Mouse (Mus musculus) embryo, embryonic 11.5 days (tissue): ENCODE data around the gene Pdia5.

Experiments used
- DNase-seq: peaks from one replicate; pipeline ENCODE4 v3.0.0-alpha.2; 2012; ENCODE audit warnings: low read depth, low spot score

Gene Pdia5

DNA sequence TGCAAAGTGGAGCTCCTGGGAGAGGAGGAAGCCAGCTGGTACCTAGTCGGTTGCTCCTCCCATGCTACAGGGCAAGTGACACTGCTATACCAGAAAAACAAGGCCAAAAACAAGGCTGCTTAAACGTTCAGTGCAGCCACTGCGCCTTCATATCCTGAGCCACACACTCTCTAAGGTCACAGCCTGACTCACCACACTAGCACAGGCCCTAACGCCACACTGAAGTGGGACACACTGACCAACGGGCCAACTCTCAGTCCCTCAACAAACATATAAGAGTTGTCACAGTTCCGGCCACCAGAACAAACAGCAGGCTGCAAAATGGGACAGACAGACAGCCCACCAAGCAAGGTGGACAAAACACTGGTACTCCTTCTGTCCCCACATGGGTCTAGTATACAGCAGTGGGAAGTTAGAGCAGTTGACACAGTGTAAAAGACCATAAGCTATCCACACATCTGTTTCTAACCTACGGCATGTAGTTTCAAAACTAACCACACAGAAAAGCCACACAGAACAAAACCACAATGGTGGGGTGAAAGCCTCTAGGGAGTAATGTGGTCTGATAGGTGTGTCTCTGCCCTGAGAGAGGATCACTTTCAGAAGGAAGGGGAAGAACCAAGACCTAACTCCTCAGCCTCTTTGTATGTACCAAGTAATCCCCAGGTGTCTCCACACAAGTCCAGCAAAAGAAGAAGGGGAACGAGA lies 6.0 kb downstream of the Pdia5 start:
- DNase-seq: no peak

DNA sequence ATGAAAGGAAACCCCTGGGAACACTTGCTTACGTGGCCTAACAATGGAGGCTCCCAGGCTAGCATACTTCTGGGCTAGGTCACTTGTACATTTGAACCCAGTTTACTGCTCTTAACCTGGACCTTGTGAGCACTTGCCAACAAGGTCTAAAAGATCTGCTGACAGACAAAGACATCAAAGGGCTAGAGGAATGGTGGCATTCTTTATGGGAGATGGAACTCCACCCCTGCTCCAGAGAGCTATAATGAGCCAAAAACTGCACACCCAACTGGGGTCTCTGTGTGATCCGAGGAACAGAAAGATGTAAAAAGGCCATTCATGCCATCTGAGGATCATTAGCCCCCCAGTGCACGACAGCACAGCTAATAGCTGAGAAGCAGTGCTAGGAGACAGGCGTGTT lies 6.6 kb downstream of the Pdia5 start:
- DNase-seq: no peak

DNA sequence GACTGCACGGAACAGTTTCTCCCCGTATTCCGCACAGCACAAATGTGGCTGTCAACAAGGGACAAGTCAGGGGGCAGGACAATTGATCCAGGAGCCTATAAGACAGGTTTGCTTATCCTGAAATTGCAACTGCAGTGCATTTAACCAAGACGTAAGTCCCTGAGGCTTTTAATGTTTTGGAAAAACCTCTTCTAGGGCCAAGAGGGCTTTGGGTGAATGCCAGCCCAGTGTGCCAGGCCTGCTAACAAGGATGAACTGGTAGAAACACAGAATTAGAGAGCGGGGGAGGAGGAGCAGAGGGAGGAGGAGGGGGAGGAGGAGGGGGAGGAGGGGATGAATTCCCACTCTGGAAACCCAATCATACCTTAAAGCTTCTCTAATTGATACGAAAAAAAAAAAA lies 11.4 kb downstream of the Pdia5 start:
- no peak for DNase-seq

DNA sequence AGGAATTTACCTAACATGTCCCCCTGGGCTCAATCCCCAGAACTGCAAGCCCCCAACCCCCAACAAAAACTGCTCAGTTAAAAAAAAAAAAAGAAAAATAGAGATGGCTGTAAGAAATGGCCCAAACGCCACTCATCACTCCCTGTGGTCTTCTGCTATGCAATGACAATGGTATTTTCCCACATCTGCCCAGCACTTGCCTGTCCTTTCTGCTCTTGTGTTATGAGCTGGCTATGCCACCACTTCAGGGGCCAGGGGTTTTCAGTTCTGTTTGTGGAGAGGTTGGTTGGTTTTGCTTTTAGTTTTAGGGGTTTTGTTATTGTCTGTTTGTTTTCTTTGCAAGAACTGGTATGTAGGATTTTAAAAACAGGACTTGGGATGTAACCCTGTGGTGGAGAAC lies 13.4 kb downstream of the Pdia5 start:
- no peak for DNase-seq

DNA sequence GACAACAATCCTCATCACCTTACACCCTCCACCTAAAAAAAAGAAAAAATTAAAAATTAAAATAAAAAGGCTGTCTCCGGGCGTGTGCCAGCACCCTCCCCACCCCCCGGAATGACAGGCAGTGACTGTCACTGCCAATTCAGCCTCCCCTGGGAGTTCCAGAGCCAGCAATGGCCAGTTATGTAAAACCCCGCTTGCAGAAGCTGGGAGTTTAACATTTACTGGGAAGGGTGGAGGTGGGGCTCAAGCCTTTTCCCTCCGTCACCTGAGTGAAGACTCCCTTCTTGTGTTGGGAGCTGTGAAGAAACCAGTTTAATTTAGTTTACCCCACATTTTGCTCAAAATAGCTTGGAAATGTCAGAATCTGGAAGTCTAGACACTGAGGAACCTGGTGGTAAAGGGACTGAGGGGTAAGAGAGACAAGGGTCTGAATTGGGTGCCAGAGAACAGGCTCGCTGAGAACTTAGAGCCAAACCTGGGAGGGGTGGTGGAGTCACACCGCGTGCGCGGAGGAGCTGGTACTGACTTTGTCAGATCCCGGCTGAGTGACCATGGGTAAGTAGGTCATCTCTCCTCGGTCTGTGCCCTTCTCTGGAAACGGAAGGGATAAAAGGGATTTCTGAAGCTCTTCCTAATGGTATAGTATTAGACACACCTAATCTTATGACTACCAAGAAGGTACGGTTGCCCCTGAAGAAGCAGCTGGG lies 18.0 kb downstream of the Pdia5 start:
- DNase-seq: no peak

DNA sequence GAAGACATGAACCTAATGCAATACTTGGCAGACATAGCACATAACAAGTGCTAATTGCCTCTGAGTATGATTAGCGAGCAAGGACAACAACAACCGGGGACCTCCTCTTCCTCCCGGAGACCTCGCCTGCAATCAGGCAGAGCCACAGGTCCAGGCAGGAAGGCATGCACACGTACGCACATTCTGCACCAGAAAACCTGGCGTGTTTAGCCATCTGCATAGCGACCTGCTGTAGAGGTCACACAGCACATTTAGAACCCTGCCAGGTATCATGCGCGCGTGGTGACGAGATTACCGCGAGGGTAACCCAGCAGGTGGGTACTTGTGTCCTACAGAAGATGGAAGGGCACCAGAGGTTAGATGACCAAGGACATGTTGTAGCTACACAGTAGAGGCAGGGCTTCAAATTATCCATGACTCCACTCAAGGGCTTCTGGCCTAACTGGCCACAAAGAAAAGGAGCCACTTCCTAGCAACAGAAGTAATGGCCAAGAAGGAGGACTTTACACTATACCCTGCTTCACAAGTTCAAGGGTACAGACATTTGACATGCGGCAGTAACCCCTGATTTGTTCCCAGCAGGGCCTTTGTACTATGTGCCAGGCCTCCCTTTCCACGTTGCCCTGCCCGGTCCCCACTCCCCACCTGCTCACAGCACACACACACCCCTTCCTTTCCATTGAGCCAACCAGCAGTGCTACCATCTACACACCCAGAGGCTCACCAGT lies 18.7 kb downstream of the Pdia5 start:
- DNase-seq: no peak

DNA sequence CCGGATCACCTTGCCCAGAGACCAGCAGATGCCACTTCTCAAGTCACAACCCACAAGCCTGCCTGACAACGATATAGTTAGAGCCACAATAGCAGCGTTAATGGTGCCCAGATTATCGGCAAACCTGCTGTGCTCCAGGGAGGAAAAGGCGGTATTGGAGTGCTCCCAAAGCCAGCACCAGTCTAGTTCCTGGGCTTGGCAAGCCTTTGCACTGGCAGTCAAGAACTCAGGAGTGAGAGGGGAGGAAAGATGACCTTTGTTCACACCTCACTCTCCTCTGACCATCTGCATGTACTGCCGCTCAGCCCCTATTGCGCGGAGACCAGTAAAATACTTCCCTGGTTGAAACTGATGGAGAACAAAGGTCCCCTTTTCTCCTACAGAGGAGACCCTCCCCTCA lies 19.7 kb downstream of the Pdia5 start:
- no peak for DNase-seq

DNA sequence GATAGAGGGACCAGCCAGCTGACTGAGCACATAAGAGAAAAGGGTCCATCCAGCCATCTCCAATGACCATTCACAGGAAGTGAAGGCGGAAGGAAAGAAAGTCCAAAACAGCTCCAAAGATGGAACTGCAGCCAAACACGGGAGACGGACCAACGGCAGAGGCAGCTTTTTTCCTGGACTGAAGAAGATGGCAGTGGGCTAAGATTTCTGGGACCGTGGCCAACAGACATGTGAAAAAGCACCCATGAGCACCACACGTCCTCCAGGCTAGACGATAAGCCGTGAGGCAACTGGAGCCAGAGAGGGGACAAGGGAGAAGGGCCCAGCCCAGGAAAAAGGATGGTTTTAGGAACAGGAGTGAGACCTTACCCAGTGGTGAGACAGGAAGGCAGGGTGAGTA lies 20.6 kb downstream of the Pdia5 start:
- no peak for DNase-seq

DNA sequence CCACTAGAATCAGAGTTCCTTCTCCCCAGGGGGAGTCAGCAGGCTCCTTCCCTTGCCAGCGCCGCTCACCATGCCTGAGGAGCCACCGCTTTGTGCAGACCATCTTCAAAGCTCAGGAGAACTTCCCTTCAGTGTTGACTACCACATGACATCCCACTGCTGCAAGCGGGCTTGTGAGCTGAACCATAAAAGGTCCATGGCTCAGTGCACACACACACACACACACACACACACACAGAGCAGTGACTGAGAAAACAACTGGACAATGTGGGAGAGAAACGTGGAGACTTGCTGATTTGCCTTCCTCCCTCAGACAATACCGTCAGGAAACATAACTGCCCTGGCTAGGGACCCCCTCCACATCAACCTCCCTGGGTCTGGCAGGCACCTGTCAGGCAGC lies 21.7 kb downstream of the Pdia5 start:
- DNase-seq: no peak

DNA sequence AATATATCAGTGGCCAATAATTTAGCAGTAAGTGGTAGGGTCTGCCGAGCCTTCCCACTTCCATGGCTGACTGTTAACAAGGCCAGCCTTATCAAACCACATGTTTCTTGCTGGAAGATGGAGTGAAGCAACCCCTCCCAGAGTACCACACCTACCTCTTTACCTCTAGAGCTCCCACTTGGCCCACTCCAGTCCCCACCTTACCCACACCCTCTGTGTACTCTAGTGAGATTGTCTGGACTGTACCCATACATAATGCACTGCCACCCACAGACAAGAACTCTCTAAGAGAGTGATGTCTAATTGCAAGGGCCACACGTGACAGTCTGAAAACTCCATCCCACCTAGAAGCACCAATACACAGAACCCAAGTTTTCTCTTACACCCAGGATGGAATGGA lies 23.6 kb downstream of the Pdia5 start:
- no peak for DNase-seq

DNA sequence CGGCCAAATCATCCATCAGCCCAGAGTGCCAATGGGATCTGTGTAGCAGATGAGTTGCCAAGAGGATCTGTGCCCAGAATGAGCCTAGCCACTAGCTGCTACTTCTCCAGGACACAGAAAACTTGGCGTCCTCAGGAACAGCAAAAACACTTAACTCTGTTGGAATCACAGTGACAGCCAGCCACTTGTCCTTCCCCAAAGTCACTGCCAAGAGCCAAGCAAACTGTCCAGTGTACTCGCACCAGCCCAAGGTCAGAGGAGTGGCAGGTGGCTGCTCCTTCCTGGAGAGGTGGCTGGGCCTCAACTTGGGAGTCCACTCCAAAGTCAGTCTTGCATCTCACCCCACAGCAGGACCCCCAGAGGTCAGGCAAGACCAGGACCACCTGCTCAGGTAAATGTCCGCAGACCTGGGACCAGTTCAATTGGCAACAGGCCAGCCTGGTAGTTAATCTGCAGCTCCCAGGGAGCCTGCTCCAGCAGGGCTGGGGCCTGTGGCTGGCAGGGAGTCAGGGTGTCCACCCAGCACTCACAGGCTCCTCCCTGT lies 24.8 kb downstream of the Pdia5 start:
- no peak for DNase-seq

DNA sequence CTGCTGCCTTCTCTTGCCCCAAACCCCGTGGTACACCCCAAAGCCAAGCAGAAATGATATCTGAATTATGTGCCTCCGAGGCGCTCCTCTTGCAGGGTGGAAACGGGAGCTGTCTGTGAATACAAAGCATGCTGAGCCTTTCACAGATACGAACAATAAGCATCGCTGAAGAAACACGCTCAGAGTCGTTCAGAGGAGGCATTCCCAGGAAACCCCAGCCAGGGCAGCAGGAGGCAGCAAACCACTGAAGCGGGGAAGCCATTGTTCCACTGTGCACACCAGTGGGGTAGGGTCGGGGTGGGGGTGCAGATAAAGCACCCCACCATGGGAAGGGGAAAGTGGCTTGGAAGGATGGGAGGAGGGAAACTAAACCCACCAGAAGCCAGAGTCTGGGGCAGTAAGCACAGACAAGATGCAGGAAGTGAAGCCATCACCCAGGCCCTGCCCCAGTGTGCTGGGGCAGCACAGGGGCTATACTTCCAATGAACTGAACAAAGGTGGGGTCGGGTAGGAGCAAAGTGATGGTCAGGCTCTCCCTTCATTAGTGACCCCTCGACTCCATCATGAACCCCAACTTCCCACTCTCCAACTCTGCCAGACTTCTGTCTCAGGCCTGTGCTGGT lies 25.9 kb downstream of the Pdia5 start:
- no peak for DNase-seq

DNA sequence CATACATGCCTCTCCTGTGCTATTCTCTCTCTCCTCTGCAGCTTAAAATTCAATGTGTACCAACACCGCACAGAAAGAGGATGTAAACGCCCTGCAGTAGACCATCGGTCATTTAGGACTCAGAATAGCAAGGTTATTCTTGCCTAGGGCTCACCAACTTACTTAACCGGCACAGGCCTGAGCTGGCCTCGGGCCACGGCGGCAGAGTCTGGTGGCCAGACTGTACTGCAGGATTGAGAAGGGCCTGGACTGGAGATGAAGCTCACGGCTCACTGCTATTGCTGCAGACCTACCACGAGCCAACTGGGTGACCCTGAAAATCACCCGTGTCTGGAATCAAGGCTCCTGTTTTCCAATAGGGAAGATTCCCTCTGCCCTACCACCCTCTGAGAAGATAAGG lies 27.0 kb downstream of the Pdia5 start:
- no peak for DNase-seq

DNA sequence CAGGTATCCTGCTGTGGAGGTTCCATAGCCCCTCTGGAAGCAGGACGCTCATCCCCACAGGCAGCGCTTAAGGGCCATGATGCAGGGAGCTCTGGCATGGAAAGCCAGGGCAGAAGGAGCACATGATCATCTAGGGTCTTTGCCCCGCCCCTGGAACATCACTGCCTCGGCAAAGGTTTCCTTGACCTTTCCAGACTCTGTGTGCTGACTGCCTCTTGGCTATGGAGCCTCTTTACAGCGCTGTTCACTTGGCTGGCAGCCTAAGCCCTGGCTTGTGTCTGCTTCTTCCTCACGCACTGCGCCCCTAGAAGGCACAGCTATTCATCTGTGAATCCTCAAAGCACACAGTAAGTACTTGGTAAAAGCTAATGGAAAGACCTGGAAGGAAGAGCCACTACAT lies 27.7 kb downstream of the Pdia5 start:
- no peak for DNase-seq

DNA sequence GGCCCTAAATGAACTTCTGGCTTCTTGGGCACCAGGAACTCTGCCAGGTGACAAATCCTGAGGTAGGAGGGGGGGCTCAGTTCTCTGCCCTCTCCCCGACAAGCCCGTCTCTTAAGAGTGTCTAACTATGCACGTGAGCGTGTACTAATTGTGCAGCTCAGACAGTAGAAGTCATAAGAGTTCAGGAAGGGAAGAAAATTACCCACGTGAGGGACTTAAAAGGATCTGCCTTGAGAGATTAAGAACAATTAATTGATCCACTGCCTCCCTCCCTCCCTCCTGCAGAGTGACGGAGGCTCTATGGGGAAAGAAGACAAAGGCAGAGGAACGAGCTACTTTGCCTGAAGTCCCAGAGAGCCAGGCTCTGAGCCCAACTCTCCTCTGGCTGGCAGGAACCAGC lies 31.1 kb downstream of the Pdia5 start:
- DNase-seq: no peak

DNA sequence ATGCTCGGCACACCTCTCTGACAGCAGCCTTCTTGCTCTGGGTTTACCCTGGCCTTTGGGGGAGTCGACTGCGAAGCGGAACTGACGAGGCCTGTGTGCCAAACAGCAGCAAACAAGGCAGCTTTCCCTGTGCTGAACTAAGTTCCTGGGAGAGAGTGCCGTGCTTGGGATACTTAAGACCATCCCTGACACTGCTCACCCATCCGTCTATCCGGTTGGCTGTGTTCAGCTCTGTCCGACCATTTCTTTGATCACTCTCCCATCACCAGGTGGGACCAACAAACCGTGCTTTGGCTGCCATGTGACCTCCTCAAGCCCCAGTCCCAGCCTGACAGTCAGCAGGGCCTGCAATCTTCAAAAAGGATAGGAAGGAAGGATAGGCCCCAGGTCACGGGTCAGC lies 32.4 kb downstream of the Pdia5 start:
- DNase-seq: no peak

DNA sequence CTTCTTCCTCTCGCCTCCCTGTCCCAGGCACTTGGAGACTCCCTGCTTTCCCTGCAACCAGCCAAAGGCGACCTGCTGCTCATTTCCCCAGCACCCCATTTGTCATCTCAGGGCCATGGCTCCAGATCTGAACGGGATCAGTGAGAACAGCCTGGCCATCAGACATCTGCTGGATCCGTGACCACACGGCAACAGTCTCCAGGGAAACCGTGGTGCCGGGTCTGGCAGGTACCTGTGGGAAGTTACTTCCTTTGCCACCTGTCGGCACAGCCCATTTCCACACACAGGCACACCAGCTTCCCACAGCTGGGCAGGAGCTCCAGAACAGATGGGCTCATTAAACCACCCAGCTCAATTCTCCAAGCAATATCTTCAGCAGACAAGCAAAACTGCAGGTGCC lies 33.2 kb downstream of the Pdia5 start:
- no peak for DNase-seq

DNA sequence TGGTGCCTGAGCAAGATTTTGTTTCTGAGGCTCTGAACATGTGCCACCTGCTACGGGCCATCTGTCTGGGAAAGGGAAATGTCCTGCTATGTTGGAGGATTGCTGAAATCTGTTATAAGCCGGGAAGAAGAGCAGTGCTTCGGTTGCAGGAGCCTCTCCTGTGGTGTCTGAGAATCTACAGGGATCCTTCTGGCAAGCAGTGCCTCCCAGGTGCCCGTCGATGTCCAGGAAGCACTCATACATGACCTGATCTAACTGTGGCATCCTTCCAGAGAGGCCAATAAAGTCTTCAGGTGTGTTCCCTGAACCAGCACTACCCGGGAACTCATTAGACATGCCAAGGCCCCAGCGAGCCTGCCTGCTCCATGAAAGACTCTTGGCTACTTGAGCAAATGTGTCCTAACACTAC lies 33.7 kb downstream of the Pdia5 start:
- no peak for DNase-seq

DNA sequence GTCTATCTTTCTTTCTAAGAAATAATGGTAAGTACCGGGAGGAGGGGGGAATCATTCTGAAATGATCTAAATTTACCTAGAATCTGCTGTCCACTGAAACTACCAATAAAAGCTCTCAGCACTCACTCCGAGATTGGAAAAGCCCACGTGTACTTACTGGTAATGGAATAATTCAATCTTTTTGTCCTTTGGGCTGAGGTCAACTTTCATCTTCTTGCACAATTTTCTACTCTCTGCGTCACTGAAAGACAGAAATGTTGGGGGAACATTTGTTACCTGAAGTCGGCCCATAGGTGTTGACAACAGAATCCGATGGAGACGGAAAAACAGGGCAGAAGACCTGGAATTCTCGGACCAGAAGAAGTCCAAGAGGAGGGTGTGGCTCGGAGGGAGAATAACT lies 34.4 kb downstream of the Pdia5 start:
- DNase-seq: no peak

DNA sequence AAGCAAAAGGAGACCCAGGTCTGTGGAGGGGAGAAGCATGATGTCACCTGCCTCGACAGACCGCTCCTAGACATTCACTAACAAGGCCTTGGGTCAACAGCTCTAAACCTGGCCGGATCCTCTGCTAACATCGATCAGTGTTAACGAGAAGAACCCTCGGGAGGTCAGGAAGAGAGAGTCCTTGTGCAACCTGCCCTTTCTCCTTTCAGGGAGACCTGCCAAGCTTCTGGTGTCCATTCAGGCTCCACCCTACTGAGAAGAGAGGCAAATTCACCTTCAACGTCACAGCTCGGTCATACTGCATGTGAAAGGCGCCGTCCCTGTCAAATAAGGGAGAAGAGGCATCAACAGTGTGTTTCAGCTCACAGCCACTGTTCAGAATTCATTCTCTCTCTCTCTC lies 34.9 kb downstream of the Pdia5 start:
- no peak for DNase-seq

DNA sequence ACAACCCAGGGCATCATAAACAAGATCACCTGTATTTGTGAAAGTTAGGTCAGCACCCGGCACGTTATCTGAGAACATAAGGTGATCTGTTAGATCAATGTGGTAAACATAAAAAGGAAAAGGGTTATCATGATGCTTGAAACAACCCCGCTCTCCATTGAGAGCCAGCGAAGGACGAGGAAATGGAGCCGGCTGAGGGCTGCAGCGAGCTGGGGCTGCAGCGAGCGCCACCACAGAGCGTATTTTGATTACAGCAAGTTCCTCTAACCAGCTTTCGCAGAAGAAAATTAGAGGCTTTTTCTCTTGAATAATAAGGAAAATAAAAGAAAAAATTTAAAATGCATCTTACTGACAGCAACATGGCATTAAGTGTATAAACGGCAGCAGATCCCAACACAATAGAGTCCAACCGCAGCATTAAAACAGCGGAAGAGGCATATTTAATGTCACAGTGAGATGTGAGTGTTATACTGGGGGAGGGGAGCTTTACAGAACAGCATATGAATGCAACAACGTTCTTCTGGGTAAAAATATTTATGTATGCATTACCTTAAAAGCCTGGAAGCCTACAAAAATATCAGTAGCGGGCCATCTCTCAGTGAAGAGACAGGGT lies 40.5 kb downstream of the Pdia5 start:
- no peak for DNase-seq

DNA sequence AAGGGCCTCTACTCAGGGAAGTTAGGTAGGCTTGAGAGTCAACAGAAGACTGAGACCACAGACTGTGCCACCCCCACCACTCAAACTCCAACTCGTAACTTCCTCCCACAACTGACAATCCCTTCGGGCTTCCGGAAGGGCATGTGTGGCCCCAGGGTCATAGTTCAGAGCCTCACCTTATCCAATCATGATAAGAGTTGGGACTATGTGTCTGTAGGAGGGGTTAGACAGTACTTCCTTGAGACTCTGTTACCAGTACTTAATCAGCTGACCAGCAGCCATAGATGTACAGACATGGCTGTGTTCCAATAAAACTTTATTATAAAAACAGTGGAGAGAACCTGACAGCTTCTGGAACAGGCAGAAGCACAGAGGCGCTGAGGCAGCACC lies 48.7 kb downstream of the Pdia5 start:
- no peak for DNase-seq
